Comparison of ENCODE assay signal across 14 mouse cellular contexts in genomic region chr6:127338412-127338811, GRCm38 (mm10).
DNase-seq lines count a peak whose midpoint lies in the region; ATAC-seq and TF ChIP-seq lines count a peak whose summit lies in the region.
"Had no signal": no experiment of that assay in that cellular context is flagged by ENCODE, and none has a peak within 500 bp of the region (broad histone marks: within the 10 kb centered on the region; RNA-seq: fewer than 3 reads in every experiment).

No protein-coding gene starts in this region.

- no peak for TF ChIP-seq POLR2A in kidney, adult 2 months (IDR thresholded peaks at IDR 0.05; ENCODE audit: low read depth, low read length)

- H3K27ac ChIP-seq in forebrain, embryonic 10.5 days: peak overlapping the region; percentile 91; the same call in 1 of the 2 replicates
- no peak overlapping the region for H3K27ac ChIP-seq in forebrain, embryonic 11.5 days (ENCODE audit: low read depth, low read length)
- no peak overlapping the region for H3K27ac ChIP-seq in kidney, adult 2 months (ENCODE audit: insufficient read depth, low read depth, low read length)
- H3K27ac ChIP-seq in kidney, embryonic 14.5 days (ENCODE audit: low read depth, low read length): no peak overlapping the region
- H3K27ac ChIP-seq in hindbrain, postnatal 0 days: no peak overlapping the region

- no peak for ATAC-seq in forebrain, embryonic 11.5 days (replicated peaks; ENCODE audit: low FRiP score)
- no peak for ATAC-seq in kidney, embryonic 14.5 days (ENCODE audit: low FRiP score, low TSS enrichment)
- ATAC-seq in hindbrain, postnatal 0 days: no peak

- peaks cover 64% of the 10 kb centered on the region for H3K4me1 ChIP-seq in forebrain, embryonic 10.5 days
- peaks cover 29% of the 10 kb centered on the region for H3K4me1 ChIP-seq in forebrain, embryonic 11.5 days (replicated peaks; ENCODE audit: control insufficient read depth, insufficient read depth, low read length)
- no peaks in the 10 kb centered on the region for H3K4me1 ChIP-seq in kidney, adult 2 months (ENCODE audit: control insufficient read depth, insufficient read depth, low read length)
- H3K4me1 ChIP-seq in kidney, embryonic 14.5 days (ENCODE audit: control insufficient read depth, insufficient read depth, low read length): peaks cover 44% of the 10 kb centered on the region
- H3K4me1 ChIP-seq in hindbrain, postnatal 0 days (ENCODE audit: insufficient read depth, low read length): peaks cover 18% of the 10 kb centered on the region; the same call in 1 of the 2 replicates

- DNase-seq in forebrain, embryonic 10.5 days (ENCODE audit: extremely low spot score, low spot score): no peak
- no peak for DNase-seq in forebrain, embryonic 11.5 days (ENCODE audit: low spot score)
- DNase-seq in kidney, adult 2 months: peak; percentile 34
- DNase-seq in retina, postnatal 1 day: peak; percentile 48
- no peak for DNase-seq in retina, embryonic 14.5 days (ENCODE audit: low spot score)
- peak; percentile 45 for DNase-seq in hindbrain, postnatal 0 days (ENCODE audit: low spot score)
- DNase-seq in spleen, adult 12 weeks (ENCODE audit: low spot score): no peak
- DNase-seq: cerebellum, adult 8-10 months; layer of hippocampus, adult 9-11 months; spleen, adult 18-20 months had no signal

- no peaks in the 10 kb centered on the region for H3K36me3 ChIP-seq in forebrain, embryonic 10.5 days (replicated peaks)
- H3K36me3 ChIP-seq in forebrain, embryonic 11.5 days (ENCODE audit: control insufficient read depth, insufficient read depth, low read length): no peaks in the 10 kb centered on the region
- no peaks in the 10 kb centered on the region for H3K36me3 ChIP-seq in kidney, adult 2 months (ENCODE audit: control insufficient read depth, insufficient read depth, low read length)
- H3K36me3 ChIP-seq in kidney, embryonic 14.5 days (ENCODE audit: control insufficient read depth, insufficient read depth, low read length): no peaks in the 10 kb centered on the region
- no peaks in the 10 kb centered on the region for H3K36me3 ChIP-seq in hindbrain, postnatal 0 days (ENCODE audit: insufficient read depth, low read length)
- H3K36me3 ChIP-seq: embryonic facial prominence, embryonic 15.5 days; kidney, embryonic 15.5 days; limb, embryonic 12.5 days had no signal

- H3K4me2 ChIP-seq in forebrain, embryonic 11.5 days (ENCODE audit: low read depth, low read length, severe bottlenecking): no peak overlapping the region
- H3K4me2 ChIP-seq in kidney, embryonic 14.5 days (replicated peaks; ENCODE audit: low read depth, low read length): no peak overlapping the region
- H3K4me2 ChIP-seq in hindbrain, postnatal 0 days (ENCODE audit: low read depth, low read length): no peak overlapping the region
- H3K4me2 ChIP-seq: kidney, embryonic 15.5 days; limb, embryonic 12.5 days had no signal

- no peak for TF ChIP-seq CTCF in kidney, adult 2 months (conservative IDR thresholded peaks at IDR 0.05; ENCODE audit: insufficient read depth, insufficient read length, low read depth, low read length)
- TF ChIP-seq CTCF in hindbrain, postnatal 0 days (IDR thresholded peaks at IDR 0.05; ENCODE audit: low read depth): no peak

- H3K4me3 ChIP-seq in forebrain, embryonic 10.5 days: no peak overlapping the region
- no peak overlapping the region for H3K4me3 ChIP-seq in forebrain, embryonic 11.5 days (ENCODE audit: low read depth, low read length)
- H3K4me3 ChIP-seq in kidney, adult 2 months (ENCODE audit: insufficient read depth, low read depth, low read length): no peak overlapping the region
- H3K4me3 ChIP-seq in kidney, embryonic 14.5 days (ENCODE audit: low read length): no peak overlapping the region
- no peak overlapping the region for H3K4me3 ChIP-seq in hindbrain, postnatal 0 days (ENCODE audit: low read length)
- H3K4me3 ChIP-seq: embryonic facial prominence, embryonic 15.5 days; kidney, embryonic 15.5 days; limb, embryonic 12.5 days had no signal

- H3K9ac ChIP-seq in forebrain, embryonic 11.5 days (ENCODE audit: low read length): no peak overlapping the region
- H3K9ac ChIP-seq in kidney, embryonic 14.5 days (ENCODE audit: low read depth, low read length): no peak overlapping the region
- H3K9ac ChIP-seq in hindbrain, postnatal 0 days (replicated peaks; ENCODE audit: low read length): no peak overlapping the region
- H3K9ac ChIP-seq: embryonic facial prominence, embryonic 15.5 days; kidney, embryonic 15.5 days had no signal

- WGBS in forebrain, embryonic 10.5 days: 46% methylated on average over 6 of the region's 6 CpGs
- 37% methylated on average over 6 of the region's 6 CpGs for WGBS in forebrain, embryonic 11.5 days
- WGBS in kidney, adult 2 months: 17% methylated on average over 6 of the region's 6 CpGs
- WGBS in kidney, embryonic 14.5 days: 17% methylated on average over 6 of the region's 6 CpGs
- 23% methylated on average over 6 of the region's 6 CpGs for WGBS in hindbrain, postnatal 0 days

- H3K27me3 ChIP-seq in forebrain, embryonic 10.5 days (ENCODE audit: poor library complexity, severe bottlenecking): peaks cover 37% of the 10 kb centered on the region
- H3K27me3 ChIP-seq in forebrain, embryonic 11.5 days (ENCODE audit: control insufficient read depth, insufficient read depth, low read length): no peaks in the 10 kb centered on the region
- no peaks in the 10 kb centered on the region for H3K27me3 ChIP-seq in kidney, adult 2 months (replicated peaks; ENCODE audit: control insufficient read depth, insufficient read depth, low read length)
- no peaks in the 10 kb centered on the region for H3K27me3 ChIP-seq in kidney, embryonic 14.5 days (ENCODE audit: control insufficient read depth, insufficient read depth, low read length)
- H3K27me3 ChIP-seq in hindbrain, postnatal 0 days (ENCODE audit: insufficient read depth, low read length): no peaks in the 10 kb centered on the region
- H3K27me3 ChIP-seq: embryonic facial prominence, embryonic 15.5 days; kidney, embryonic 15.5 days; limb, embryonic 12.5 days had no signal

- H3K9me3 ChIP-seq in forebrain, embryonic 10.5 days: no peaks in the 10 kb centered on the region
- H3K9me3 ChIP-seq in forebrain, embryonic 11.5 days (ENCODE audit: control insufficient read depth, low read length): no peaks in the 10 kb centered on the region
- no peaks in the 10 kb centered on the region for H3K9me3 ChIP-seq in kidney, embryonic 14.5 days (ENCODE audit: control insufficient read depth, low read length)
- no peaks in the 10 kb centered on the region for H3K9me3 ChIP-seq in hindbrain, postnatal 0 days (ENCODE audit: low read length)
- H3K9me3 ChIP-seq: embryonic facial prominence, embryonic 15.5 days; kidney, embryonic 15.5 days; limb, embryonic 12.5 days had no signal

Comparison
In these comparisons a context has a peak if more than half of its experiments do, and no peak if none do; other contexts are left out.
1. DNase-seq: peak in kidney, adult 2 months (single experiment), retina, postnatal 1 day (single experiment) and hindbrain, postnatal 0 days (single experiment); none in forebrain, embryonic 10.5 days (single experiment), forebrain, embryonic 11.5 days (single experiment), retina, embryonic 14.5 days (single experiment) and spleen, adult 12 weeks (single experiment).